Mouse (Mus musculus) embryonic facial prominence, embryonic 11.5 days (tissue): ENCODE measurements around the gene Sart1. TPM values are rescaled to one million over a fixed set of nuclear protein-coding genes. Genes with fewer than 3 reads are reported as not detected.

ENCODE experiments used
- ATAC-seq: fragments of 200-750 bp; cut with Nextera tagmentation; replicated peaks from 2 replicates; pipeline ENCODE4 v1.8.0; 2017; ENCODE audit warnings: low read depth; ENCODE audit not compliant: insufficient number of reproducible peaks, low FRiP score, low TSS enrichment
- DNase-seq: peaks from one replicate; pipeline ENCODE4 v3.0.0-alpha.2; 2015; ENCODE audit warnings: low spot score
- H3K27ac ChIP-seq: fragments of 300-500 bp; sonication (generic); replicated peaks from 2 replicates; pipeline ENCODE4 v1.5.1; 2014; ENCODE audit warnings: mild to moderate bottlenecking, low read depth, low read length, control low read depth
- H3K27me3 ChIP-seq: fragments of 300-500 bp; sonication (generic); 2 replicates; pipeline ENCODE4 v1.6.1; 2014; ENCODE audit warnings: mild to moderate bottlenecking, low read length, moderate library complexity, mixed read lengths; ENCODE audit not compliant: control insufficient read depth, insufficient read depth
- H3K36me3 ChIP-seq: fragments of 300-500 bp; sonication (generic); replicated peaks from 2 replicates; pipeline ENCODE4 v1.6.1; 2014; ENCODE audit warnings: low read depth, mild to moderate bottlenecking, low read length, moderate library complexity, mixed read lengths; ENCODE audit not compliant: control insufficient read depth, insufficient read depth
- H3K4me1 ChIP-seq: fragments of 300-500 bp; sonication (generic); 2 replicates; pipeline ENCODE4 v1.6.1; 2014; ENCODE audit warnings: low read length, mixed read lengths; ENCODE audit not compliant: control insufficient read depth, insufficient read depth
- H3K4me2 ChIP-seq: fragments of 300-500 bp; sonication (generic); 2 replicates; pipeline ENCODE4 v1.6.1; 2014; ENCODE audit warnings: low read depth, mild to moderate bottlenecking, control low read depth, low read length, moderate library complexity
- H3K4me3 ChIP-seq: fragments of 300-500 bp; sonication (generic); 2 replicates; pipeline ENCODE4 v1.5.1; 2014; ENCODE audit warnings: low read depth, low read length, control low read depth
- H3K9ac ChIP-seq: fragments of 300-500 bp; sonication (generic); replicated peaks from 2 replicates; pipeline ENCODE4 v1.6.1; 2014; ENCODE audit warnings: mild to moderate bottlenecking, control low read depth, low read length
- H3K9me3 ChIP-seq: fragments of 300-500 bp; sonication (generic); replicated peaks from 2 replicates; pipeline ENCODE4 v1.6.1; 2016; ENCODE audit warnings: mild to moderate bottlenecking, low read length, inconsistent platforms, mixed read lengths; ENCODE audit not compliant: control insufficient read depth
- WGBS: fragments of 180-500 bp; shearing (Covaris S2); extraction: QIAGEN DNeasy Blood & Tissue Kit; methylation state at CpG from one replicate; pipeline ENCODE4 v1.1.7; 2014; 5-methylcytosine and 5-hydroxymethylcytosine counted together
- polyA plus RNA-seq: library from polyadenylated mRNA; unstranded; fragments of >200 nt; fragmentation: Nextera tagmentation; extraction: Ambion mirVana; gene quantifications from 2 replicates; pipeline ENCODE4 v1.2.1, GENCODE M21; 2014

Gene Sart1
- 72.9 and 76.1 TPM in 2 replicates for polyA plus RNA-seq

DNA sequence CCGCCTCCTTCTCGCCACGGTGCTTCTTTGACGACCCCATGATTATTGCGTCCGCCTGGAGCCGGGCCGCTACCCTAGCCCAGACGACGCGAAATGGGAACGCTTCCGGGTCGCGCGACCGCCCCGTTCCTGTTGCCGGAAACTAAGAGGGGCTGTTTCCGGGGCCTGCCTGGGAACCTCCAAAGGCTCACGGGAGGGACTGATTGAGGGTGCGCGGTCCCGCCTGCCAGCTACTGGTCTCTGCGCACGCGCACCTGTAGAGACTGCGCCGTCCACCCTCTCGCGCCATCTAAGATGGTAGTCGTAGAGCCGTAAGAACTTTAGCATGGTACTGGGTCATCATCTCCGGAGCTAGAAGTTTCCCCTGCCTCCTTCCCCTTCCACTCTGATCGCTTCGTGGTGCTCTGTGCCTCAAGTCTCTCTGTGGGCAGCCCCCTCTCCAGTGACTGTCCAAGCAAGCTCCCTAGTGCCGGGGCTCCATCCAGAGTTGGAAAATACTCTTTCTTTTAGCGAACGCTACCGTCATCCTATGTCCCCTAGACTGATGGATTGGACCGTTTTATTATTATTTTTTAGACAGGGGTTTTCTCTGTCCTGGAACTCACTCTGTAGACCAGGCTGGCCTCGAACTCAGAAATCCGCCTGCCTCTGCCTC, at the start of gene Sart1:
TSS of gene Sart1 (minus strand) at position 116 of the 655 bp plus-strand sequence.
- no peaks in the 10 kb centered on the region for H3K27me3 ChIP-seq
- no peaks in the 10 kb centered on the region for H3K9me3 ChIP-seq
- DNase-seq (peak; percentile 98), ATAC-seq (peak; percentile 90)
- peak within 1 kb of the TSS; percentile 59 for H3K4me2 ChIP-seq
- H3K27ac ChIP-seq, result no peak within 1 kb of the TSS; the same call in 1 of the 2 replicates
- peaks cover 6% of the 10 kb centered on the region for H3K36me3 ChIP-seq
- H3K4me1 ChIP-seq, result peaks cover 6% of the 10 kb centered on the region
- H3K9ac ChIP-seq, result peak within 1 kb of the TSS; percentile 86
- WGBS, result 2% methylated on average over 43 of the region's 43 CpGs
- H3K4me3 ChIP-seq, result peak within 1 kb of the TSS; percentile 96

DNA sequence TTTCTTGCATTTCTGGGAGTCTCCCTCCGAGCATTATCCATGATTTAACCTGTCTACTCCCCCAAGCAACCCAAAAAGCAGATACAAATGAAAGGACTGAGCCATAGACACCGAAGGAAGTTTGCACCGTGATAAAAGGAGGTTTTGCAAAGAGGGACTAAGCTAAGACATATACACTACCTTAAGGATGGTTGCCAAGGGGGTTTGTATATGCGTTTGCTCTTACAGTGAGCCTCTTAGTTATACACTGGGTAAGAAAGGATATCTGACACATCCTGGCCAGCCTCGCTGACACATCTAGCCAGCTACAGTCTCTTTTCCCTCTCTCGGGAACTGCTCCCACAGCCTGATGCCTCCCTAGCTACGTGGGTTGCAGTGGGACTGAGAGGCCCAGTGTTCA, 45.4 kb upstream of the Sart1 start:
- DNase-seq (no peak), ATAC-seq (no peak)
- Histone ChIP-seq H3K4me2 (peak overlapping the region; percentile 64; the same call in 1 of the 2 replicates), H3K36me3 (no peaks in the 10 kb centered on the region), H3K9ac (no peak overlapping the region; the same call in 1 of the 2 replicates), H3K9me3 (no peaks in the 10 kb centered on the region), H3K27me3 (no peaks in the 10 kb centered on the region), H3K27ac (no peak overlapping the region), H3K4me3 (no peak overlapping the region; the same call in 1 of the 2 replicates), H3K4me1 (peaks cover 4% of the 10 kb centered on the region; the same call in 1 of the 2 replicates)
- 66% methylated on average over 7 of the region's 7 CpGs for WGBS

DNA sequence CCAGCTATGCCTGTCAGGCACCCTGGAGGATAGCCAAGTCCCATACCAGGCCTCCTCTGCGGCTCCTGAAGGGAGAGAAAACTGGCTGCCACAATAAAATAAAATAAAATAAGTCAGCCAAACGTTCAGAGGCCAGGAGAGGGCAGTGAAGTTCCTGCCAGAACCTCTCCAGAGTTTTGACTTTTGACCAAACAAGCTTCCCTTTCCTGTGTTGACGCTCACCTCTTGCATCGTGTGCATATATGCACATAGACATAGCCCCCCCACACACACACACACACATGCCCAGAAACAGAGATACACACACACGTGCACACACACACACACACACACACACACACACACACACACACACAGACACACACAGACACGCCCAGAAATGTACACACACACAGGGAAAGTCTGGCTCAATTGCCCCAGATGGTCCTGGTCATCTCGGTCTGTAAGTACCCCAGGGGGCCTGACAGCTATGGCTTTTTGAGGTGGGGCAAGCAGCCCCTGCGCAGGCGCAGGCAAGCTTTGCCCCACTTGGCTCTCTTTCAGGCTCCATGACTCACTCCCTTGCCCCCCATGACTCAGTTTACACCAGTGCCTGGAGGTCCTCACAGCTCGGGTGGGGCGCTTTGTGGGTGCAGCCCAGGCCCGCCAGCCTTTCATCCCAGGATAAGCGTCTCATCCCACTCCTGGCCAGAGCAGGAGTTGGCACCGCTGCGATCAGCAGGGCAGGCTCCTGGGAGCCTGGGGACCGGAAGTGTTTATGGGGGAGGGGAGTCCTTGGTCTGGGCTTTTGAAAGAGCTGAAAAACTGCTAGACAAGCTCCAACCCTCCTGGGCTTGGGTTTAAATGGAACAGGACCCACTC, 44.7 kb upstream of the Sart1 start:
- Histone ChIP-seq H3K27ac (no peak overlapping the region), H3K4me2 (peak overlapping the region; percentile 64), H3K4me3 (peak overlapping the region; percentile 17), H3K9ac (peak overlapping the region; percentile 51), H3K36me3 (no peaks in the 10 kb centered on the region), H3K9me3 (no peaks in the 10 kb centered on the region), H3K27me3 (no peaks in the 10 kb centered on the region), H3K4me1 (peaks cover 4% of the 10 kb centered on the region; the same call in 1 of the 2 replicates)
- peak; percentile 63 for ATAC-seq
- 6% methylated on average over 16 of the region's 16 CpGs for WGBS
- DNase-seq, result peak; percentile 68

DNA sequence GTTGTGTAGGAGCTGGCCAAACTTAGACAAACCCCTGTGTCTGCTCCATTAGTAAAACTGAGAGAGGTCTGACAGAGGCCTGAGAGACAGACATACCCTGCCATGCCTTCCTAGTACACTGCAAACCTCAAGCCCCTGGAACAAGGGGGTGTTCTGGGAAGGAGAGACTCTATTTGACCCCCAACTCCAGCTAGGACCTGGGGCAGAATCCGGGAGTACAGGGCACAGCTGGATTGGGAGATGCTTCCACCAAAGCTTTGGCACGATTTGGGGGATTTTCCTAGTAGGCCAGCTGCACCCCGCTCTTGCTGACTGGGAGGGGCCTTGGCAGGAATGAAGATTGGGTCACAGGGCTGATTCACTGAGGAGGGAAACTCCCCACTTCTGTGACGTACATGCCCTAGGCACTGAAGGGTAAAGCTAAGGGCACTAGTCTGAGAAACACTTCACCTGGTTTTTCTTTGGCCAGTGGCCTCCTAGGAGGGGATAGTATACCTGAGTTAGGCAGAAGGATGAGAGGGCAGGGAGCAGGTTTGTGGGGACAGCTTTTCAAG, 43.5 kb upstream of the Sart1 start:
- WGBS, result 81% methylated on average over 4 of the region's 4 CpGs
- no peak overlapping the region for H3K9ac ChIP-seq
- peaks cover 4% of the 10 kb centered on the region; the same call in 1 of the 2 replicates for H3K4me1 ChIP-seq
- H3K27ac ChIP-seq, result no peak overlapping the region
- no peaks in the 10 kb centered on the region for H3K36me3 ChIP-seq
- no peak overlapping the region for H3K4me2 ChIP-seq
- ATAC-seq, result no peak
- H3K9me3 ChIP-seq, result no peaks in the 10 kb centered on the region
- DNase-seq, result no peak
- no peaks in the 10 kb centered on the region for H3K27me3 ChIP-seq
- H3K4me3 ChIP-seq, result no peak overlapping the region

DNA sequence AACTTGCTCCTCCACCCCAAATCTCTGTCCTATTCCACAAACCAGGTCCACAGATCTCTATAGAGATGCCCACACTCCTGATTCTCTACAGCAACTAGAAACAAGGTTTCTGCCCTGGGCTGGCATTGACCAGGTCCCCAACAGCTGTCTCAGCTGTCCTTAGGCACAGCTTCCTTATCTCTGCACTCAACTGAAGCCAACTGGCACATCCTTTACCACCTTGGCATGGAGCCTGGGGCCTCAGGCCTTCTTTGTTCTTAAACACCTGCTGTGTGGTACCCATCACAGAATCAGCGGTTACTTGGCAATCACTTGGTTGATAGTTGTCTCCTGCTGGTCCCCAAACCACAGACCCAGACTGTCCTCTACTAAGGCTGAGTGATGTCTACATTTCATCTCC, 41.9 kb upstream of the Sart1 start:
- ATAC-seq, result no peak
- WGBS, result 86% methylated on average over 1 of the region's 1 CpGs
- Histone ChIP-seq H3K4me3 (no peak overlapping the region), H3K4me1 (peaks cover 10% of the 10 kb centered on the region; the same call in 1 of the 2 replicates), H3K36me3 (peaks cover 3% of the 10 kb centered on the region; the same call in 1 of the 2 replicates), H3K27ac (no peak overlapping the region), H3K27me3 (no peaks in the 10 kb centered on the region), H3K4me2 (no peak overlapping the region), H3K9ac (no peak overlapping the region), H3K9me3 (no peaks in the 10 kb centered on the region)
- DNase-seq, result no peak

DNA sequence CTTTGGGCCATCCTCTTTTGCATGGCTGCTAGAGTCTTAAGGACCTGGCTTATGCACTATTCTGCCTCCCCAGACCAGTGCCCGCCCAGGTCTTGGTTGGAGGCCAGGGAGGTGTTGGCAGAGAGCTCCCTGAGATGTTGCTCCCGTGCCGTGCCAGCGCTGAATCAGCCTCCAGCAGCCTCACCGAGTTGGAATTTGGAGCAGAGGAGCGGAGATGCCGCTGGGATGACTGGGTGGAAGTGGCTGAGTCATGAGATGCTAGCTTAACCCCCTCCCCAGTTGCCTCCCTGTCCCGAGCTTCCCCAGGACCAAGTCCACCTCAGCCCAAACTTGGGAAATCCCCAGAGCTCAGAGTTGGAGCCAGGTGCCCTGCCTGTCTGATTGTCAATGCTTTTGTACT, 41.3 kb upstream of the Sart1 start:
- Histone ChIP-seq H3K36me3 (peaks cover 3% of the 10 kb centered on the region; the same call in 1 of the 2 replicates), H3K4me2 (no peak overlapping the region), H3K27ac (no peak overlapping the region), H3K4me1 (peaks cover 10% of the 10 kb centered on the region; the same call in 1 of the 2 replicates), H3K9ac (no peak overlapping the region), H3K4me3 (no peak overlapping the region), H3K9me3 (no peaks in the 10 kb centered on the region), H3K27me3 (no peaks in the 10 kb centered on the region)
- DNase-seq, result no peak
- ATAC-seq, result no peak
- WGBS, result 80% methylated on average over 8 of the region's 8 CpGs

DNA sequence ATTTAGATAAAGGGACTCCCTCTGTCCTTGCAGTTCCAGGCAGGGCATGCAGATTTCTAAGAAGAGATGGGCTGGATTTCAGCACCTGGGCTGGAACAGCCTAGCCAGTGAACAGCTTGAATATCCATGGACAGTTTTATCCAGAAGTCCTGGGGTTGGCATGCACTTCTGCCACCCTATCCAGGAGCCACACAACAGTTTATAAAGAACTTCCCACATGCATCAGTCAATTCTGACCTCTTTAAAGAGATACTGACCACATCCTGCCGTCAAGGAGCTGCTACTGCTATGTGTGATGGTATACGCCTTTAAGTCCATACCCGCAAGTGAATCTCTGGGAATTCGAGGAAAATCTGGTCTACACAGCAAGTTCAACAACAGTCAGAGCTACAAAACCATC, 40.7 kb upstream of the Sart1 start:
- Histone ChIP-seq H3K9ac (no peak overlapping the region), H3K4me2 (no peak overlapping the region), H3K27ac (no peak overlapping the region), H3K9me3 (no peaks in the 10 kb centered on the region), H3K4me3 (no peak overlapping the region), H3K36me3 (peaks cover 3% of the 10 kb centered on the region; the same call in 1 of the 2 replicates), H3K4me1 (peaks cover 10% of the 10 kb centered on the region; the same call in 1 of the 2 replicates), H3K27me3 (no peaks in the 10 kb centered on the region)
- no peak for ATAC-seq
- WGBS, result 89% methylated on average over 4 of the region's 4 CpGs
- no peak for DNase-seq
